Mouse (Mus musculus): ENCODE results near the gene Map1lc3b. TPM values are rescaled to one million over a fixed set of nuclear protein-coding genes. Genes with fewer than 3 reads are reported as not detected.

Map1lc3b gene
- polyA plus RNA-seq (2015; fragmentation: Nextera tagmentation; extraction: Ambion mirVana): 199 and 200 TPM in 2 replicates

GRCm38 (mm10) chr8:121590203-121591177, at the start of gene Map1lc3b:
TSS of gene Map1lc3b (plus strand) at chr8:121590361.
- Histone ChIP-seq H3K36me3 (peaks cover 14% of the 10 kb centered on the region), H3K9me3 (no peaks in the 10 kb centered on the region), H3K9ac (peak within 1 kb of the TSS; percentile 90), H3K4me3 (peak within 1 kb of the TSS; percentile 97), H3K4me2 (peak within 1 kb of the TSS; percentile 84), H3K27ac (peak within 1 kb of the TSS; percentile 61), H3K4me1 (peaks cover 34% of the 10 kb centered on the region), H3K27me3 (no peaks in the 10 kb centered on the region)
- ATAC-seq (ENCODE audit: borderline replicate concordance, extremely low read depth, low FRiP score, low TSS enrichment): peak; percentile 85
- under 1% methylated on average over 62 of the region's 94 CpGs for WGBS

GRCm38 (mm10) chr8:121541862-121542261, 48.3 kb upstream of the Map1lc3b start:
- Histone ChIP-seq H3K27me3 (peaks cover 5% of the 10 kb centered on the region; the same call in 1 of the 2 replicates), H3K9ac (no peak overlapping the region), H3K4me2 (no peak overlapping the region), H3K27ac (no peak overlapping the region), H3K4me1 (peaks cover 5% of the 10 kb centered on the region; the same call in 1 of the 2 replicates), H3K9me3 (no peaks in the 10 kb centered on the region), H3K4me3 (no peak overlapping the region), H3K36me3 (no peaks in the 10 kb centered on the region)
- no peak for ATAC-seq (ENCODE audit: borderline replicate concordance, extremely low read depth, low FRiP score, low TSS enrichment)
- 75% methylated on average over 19 of the region's 19 CpGs for WGBS

GRCm38 (mm10) chr8:121542901-121543300, 47.3 kb upstream of the Map1lc3b start:
- ATAC-seq (ENCODE audit: borderline replicate concordance, extremely low read depth, low FRiP score, low TSS enrichment): no peak
- H3K9ac ChIP-seq: no peak overlapping the region
- H3K27me3 ChIP-seq: peaks cover 5% of the 10 kb centered on the region; the same call in 1 of the 2 replicates
- no peak overlapping the region for H3K4me3 ChIP-seq
- no peak overlapping the region for H3K4me2 ChIP-seq
- WGBS: 47% methylated on average over 13 of the region's 13 CpGs
- no peaks in the 10 kb centered on the region for H3K36me3 ChIP-seq
- no peak overlapping the region for H3K27ac ChIP-seq
- H3K4me1 ChIP-seq: peaks cover 5% of the 10 kb centered on the region; the same call in 1 of the 2 replicates
- no peaks in the 10 kb centered on the region for H3K9me3 ChIP-seq

GRCm38 (mm10) chr8:121544276-121544785, 45.8 kb upstream of the Map1lc3b start, which contains the start of gene 1700018B08Rik:
TSS of gene 1700018B08Rik (minus strand) at chr8:121544320.
- Histone ChIP-seq H3K27ac (no peak within 1 kb of the TSS), H3K4me3 (no peak within 1 kb of the TSS), H3K27me3 (peaks cover 5% of the 10 kb centered on the region; the same call in 1 of the 2 replicates), H3K4me2 (no peak within 1 kb of the TSS), H3K36me3 (no peaks in the 10 kb centered on the region), H3K9me3 (no peaks in the 10 kb centered on the region), H3K9ac (no peak within 1 kb of the TSS), H3K4me1 (peaks cover 5% of the 10 kb centered on the region; the same call in 1 of the 2 replicates)
- WGBS: 77% methylated on average over 11 of the region's 12 CpGs
- no peak for ATAC-seq (ENCODE audit: borderline replicate concordance, extremely low read depth, low FRiP score, low TSS enrichment)

GRCm38 (mm10) chr8:121544936-121545335, 45.2 kb upstream of the Map1lc3b start:
- no peaks in the 10 kb centered on the region for H3K9me3 ChIP-seq
- 50% methylated on average over 11 of the region's 11 CpGs for WGBS
- H3K4me2 ChIP-seq: no peak overlapping the region
- ATAC-seq (ENCODE audit: borderline replicate concordance, extremely low read depth, low FRiP score, low TSS enrichment): no peak
- H3K27me3 ChIP-seq: peaks cover 5% of the 10 kb centered on the region; the same call in 1 of the 2 replicates
- no peak overlapping the region for H3K9ac ChIP-seq
- no peak overlapping the region for H3K4me3 ChIP-seq
- H3K4me1 ChIP-seq: peaks cover 5% of the 10 kb centered on the region
- no peak overlapping the region for H3K27ac ChIP-seq
- no peaks in the 10 kb centered on the region for H3K36me3 ChIP-seq

- H3K9me3 ChIP-seq: no peaks in the 10 kb centered on the region
- ATAC-seq (ENCODE audit: borderline replicate concordance, extremely low read depth, low FRiP score, low TSS enrichment): no peak
- H3K9ac ChIP-seq: no peak overlapping the region
- no peak overlapping the region for H3K4me2 ChIP-seq
- peaks cover 5% of the 10 kb centered on the region; the same call in 1 of the 2 replicates for H3K27me3 ChIP-seq
- H3K4me3 ChIP-seq: no peak overlapping the region
- no peak overlapping the region for H3K27ac ChIP-seq
- WGBS: 7% methylated on average over 7 of the region's 7 CpGs
- peaks cover 15% of the 10 kb centered on the region; the same call in 1 of the 2 replicates for H3K36me3 ChIP-seq
- H3K4me1 ChIP-seq: peaks cover 5% of the 10 kb centered on the region
Observed at GRCm38 (mm10) chr8:121547132-121547531, 43.0 kb upstream of the Map1lc3b start.

- H3K9ac ChIP-seq: no peak overlapping the region
- WGBS: 70% methylated on average over 6 of the region's 6 CpGs
- no peaks in the 10 kb centered on the region; the same call in 1 of the 2 replicates for H3K4me1 ChIP-seq
- H3K4me2 ChIP-seq: no peak overlapping the region
- no peaks in the 10 kb centered on the region for H3K9me3 ChIP-seq
- no peak overlapping the region for H3K27ac ChIP-seq
- H3K27me3 ChIP-seq: peaks cover 5% of the 10 kb centered on the region; the same call in 1 of the 2 replicates
- H3K4me3 ChIP-seq: no peak overlapping the region
- 0 out of 2 replicates have a peak, but pooled peaks have one; percentile 7 for ATAC-seq (ENCODE audit: borderline replicate concordance, extremely low read depth, low FRiP score, low TSS enrichment)
- peaks cover 35% of the 10 kb centered on the region for H3K36me3 ChIP-seq
Observed at GRCm38 (mm10) chr8:121550056-121550455, 40.1 kb upstream of the Map1lc3b start.

GRCm38 (mm10) chr8:121551065-121551985, 38.8 kb upstream of the Map1lc3b start:
- 54% methylated on average over 24 of the region's 24 CpGs for WGBS
- no peak overlapping the region for H3K4me2 ChIP-seq
- no peak for ATAC-seq (ENCODE audit: borderline replicate concordance, extremely low read depth, low FRiP score, low TSS enrichment)
- H3K9ac ChIP-seq: no peak overlapping the region
- no peak overlapping the region for H3K27ac ChIP-seq
- H3K36me3 ChIP-seq: peaks cover 36% of the 10 kb centered on the region
- H3K9me3 ChIP-seq: no peaks in the 10 kb centered on the region
- no peaks in the 10 kb centered on the region; the same call in 1 of the 2 replicates for H3K4me1 ChIP-seq
- no peak overlapping the region for H3K4me3 ChIP-seq
- no peaks in the 10 kb centered on the region for H3K27me3 ChIP-seq

- no peak for ATAC-seq (ENCODE audit: borderline replicate concordance, extremely low read depth, low FRiP score, low TSS enrichment)
- 82% methylated on average over 9 of the region's 9 CpGs for WGBS
- H3K4me1 ChIP-seq: no peaks in the 10 kb centered on the region; the same call in 1 of the 2 replicates
- no peak overlapping the region for H3K4me2 ChIP-seq
- H3K4me3 ChIP-seq: no peak overlapping the region
- no peak overlapping the region for H3K27ac ChIP-seq
- H3K27me3 ChIP-seq: no peaks in the 10 kb centered on the region
- peaks cover 36% of the 10 kb centered on the region for H3K36me3 ChIP-seq
- no peak overlapping the region for H3K9ac ChIP-seq
- no peaks in the 10 kb centered on the region for H3K9me3 ChIP-seq
Observed at GRCm38 (mm10) chr8:121552506-121552905, 37.7 kb upstream of the Map1lc3b start.

- WGBS: 90% methylated on average over 32 of the region's 32 CpGs
- Histone ChIP-seq H3K27ac (no peak overlapping the region), H3K9me3 (no peaks in the 10 kb centered on the region), H3K4me1 (no peaks in the 10 kb centered on the region; the same call in 1 of the 2 replicates), H3K27me3 (no peaks in the 10 kb centered on the region), H3K9ac (no peak overlapping the region), H3K36me3 (peaks cover 36% of the 10 kb centered on the region), H3K4me3 (no peak overlapping the region), H3K4me2 (no peak overlapping the region)
- ATAC-seq (ENCODE audit: borderline replicate concordance, extremely low read depth, low FRiP score, low TSS enrichment): no peak
Observed at GRCm38 (mm10) chr8:121553831-121554475, 36.2 kb upstream of the Map1lc3b start.
